Mouse (Mus musculus) myocyte (in vitro differentiated cells): ENCODE measurements around the gene Itm2c. TPM values are rescaled to one million over a fixed set of nuclear protein-coding genes. Genes with fewer than 3 reads are reported as not detected.

Experiments
- H3K27me3 ChIP-seq: one replicate; pipeline ENCODE4 v1.6.1; 2011; ENCODE audit not compliant: control insufficient read depth, insufficient read depth, insufficient read length
- H3K36me3 ChIP-seq: one replicate; pipeline ENCODE4 v1.6.1; 2011; ENCODE audit not compliant: control insufficient read depth, insufficient read depth
- H3K4me2 ChIP-seq: one replicate; pipeline ENCODE4 v1.6.1; 2011; ENCODE audit warnings: low read depth, control low read depth
- H3K4me3 ChIP-seq: one replicate; pipeline ENCODE4 v1.5.1; 2011; ENCODE audit warnings: mild to moderate bottlenecking, control low read depth, moderate library complexity
- H3K79me2 ChIP-seq: one replicate; pipeline ENCODE4 v1.6.1; 2011; ENCODE audit not compliant: control insufficient read depth, insufficient read depth
- H3ac ChIP-seq: one replicate; pipeline ENCODE4 v1.6.1; 2011; ENCODE audit not compliant: control insufficient read depth, insufficient read length
- CEBPB ChIP-seq: IDR thresholded peaks from 2 replicates; pipeline ENCODE4 v1.6.1; 2011; ENCODE audit warnings: mild to moderate bottlenecking, moderate library complexity; ENCODE audit not compliant: poor library complexity, insufficient read depth, severe bottlenecking
- E2F4 ChIP-seq: IDR thresholded peaks from one replicate; pipeline ENCODE4 v1.6.1; 2011; ENCODE audit warnings: mild to moderate bottlenecking, control low read depth, moderate library complexity; ENCODE audit not compliant: insufficient read depth
- MAX ChIP-seq: IDR thresholded peaks from one replicate; pipeline ENCODE4 v1.6.1; 2011; ENCODE audit warnings: low read depth, mild to moderate bottlenecking, control low read depth
- MYOD1 ChIP-seq, 3 experiments: IDR thresholded peaks; one replicate each; pipeline ENCODE4 v1.6.1; 2011; ENCODE audit warnings: control low read depth in 2 of 3, low read depth in 2 of 3, mild to moderate bottlenecking in 2 of 3, moderate library complexity in 1 of 3; ENCODE audit not compliant: insufficient read length in 2 of 3, control insufficient read depth in 1 of 3
- MYOG ChIP-seq, 3 experiments: IDR thresholded peaks; one replicate each; pipeline ENCODE4 v1.6.1; 2011; ENCODE audit warnings: control low read depth in 2 of 3, low read depth in 2 of 3, mild to moderate bottlenecking in 2 of 3; ENCODE audit not compliant: insufficient read length in 2 of 3, control insufficient read depth in 1 of 3, insufficient read depth in 1 of 3
- POLR2A ChIP-seq: IDR thresholded peaks from one replicate; pipeline ENCODE4 v1.6.1; 2011; ENCODE audit warnings: low read depth, mild to moderate bottlenecking, control low read depth, moderate library complexity; ENCODE audit not compliant: insufficient read length
- POLR2AphosphoS2 ChIP-seq: IDR thresholded peaks from one replicate; pipeline ENCODE4 v1.6.1; 2011; ENCODE audit warnings: low read depth, control low read depth; ENCODE audit not compliant: insufficient read length
- REST ChIP-seq: IDR thresholded peaks from one replicate; pipeline ENCODE4 v1.6.1; 2011; ENCODE audit warnings: mild to moderate bottlenecking, control low read depth, moderate library complexity; ENCODE audit not compliant: insufficient read depth, insufficient read length
- SRF ChIP-seq: IDR thresholded peaks from one replicate; pipeline ENCODE4 v1.6.1; 2011; ENCODE audit warnings: low read depth; ENCODE audit not compliant: control insufficient read depth, insufficient read length
- TCF12 ChIP-seq: IDR thresholded peaks from one replicate; pipeline ENCODE4 v1.6.1; 2011; ENCODE audit warnings: mild to moderate bottlenecking, control low read depth; ENCODE audit not compliant: poor library complexity, insufficient read depth, severe bottlenecking
- TCF3 ChIP-seq: IDR thresholded peaks from one replicate; pipeline ENCODE4 v1.6.1; 2011; ENCODE audit warnings: low read depth, control low read depth; ENCODE audit not compliant: insufficient read length
- USF1 ChIP-seq: IDR thresholded peaks from one replicate; pipeline ENCODE4 v1.6.1; 2011; ENCODE audit warnings: low read depth, mild to moderate bottlenecking, control low read depth, moderate library complexity
- polyA plus RNA-seq: library from polyadenylated mRNA; unstranded; fragments of >200 nt; fragmentation: generic; extraction: Trizol; gene quantifications from one replicate; pipeline ENCODE4 v1.2.1, GENCODE M21; 2012; ENCODE audit warnings: missing spikeins

Itm2c gene
- polyA plus RNA-seq, 1 experiment: 86.6 TPM

- Histone ChIP-seq H3ac (no peak overlapping the region), H3K4me2 (no peak overlapping the region), H3K4me3 (no peak overlapping the region), H3K27me3 (peaks cover 13% of the 10 kb centered on the region), H3K79me2 (no peaks in the 10 kb centered on the region), H3K36me3 (no peaks in the 10 kb centered on the region)
- no peak for TF ChIP-seq TCF12
- TF ChIP-seq MYOD1 (IDR thresholded peaks at IDR 0.05; ENCODE audit: control insufficient read depth in 1 of 3, insufficient read length in 2 of 3, low read depth in 2 of 3): no peak
- TF ChIP-seq REST: no peak
These were observed 37.1 kb downstream of the Itm2c start for GRCm38 (mm10) chr1:85931170-85931569.

GRCm38 (mm10) chr1:85933226-85933625 lies 39.1 kb downstream of the Itm2c start:
- H3K79me2 ChIP-seq: no peaks in the 10 kb centered on the region
- H3K4me3 ChIP-seq: no peak overlapping the region
- TF ChIP-seq MYOG (IDR thresholded peaks at IDR 0.05; ENCODE audit: control insufficient read depth in 1 of 3, insufficient read depth in 1 of 3, insufficient read length in 2 of 3, low read depth in 2 of 3) (no peak), TCF3 (no peak), POLR2A (no peak), POLR2AphosphoS2 (no peak), E2F4 (no peak), MYOD1 (IDR thresholded peaks at IDR 0.05; ENCODE audit: control insufficient read depth in 1 of 3, insufficient read length in 2 of 3, low read depth in 2 of 3) (no peak), REST (no peak), SRF (no peak), USF1 (no peak), CEBPB (no peak), MAX (no peak), TCF12 (no peak)
- no peak overlapping the region for H3ac ChIP-seq
- no peaks in the 10 kb centered on the region for H3K36me3 ChIP-seq
- H3K27me3 ChIP-seq: peaks cover 13% of the 10 kb centered on the region
- no peak overlapping the region for H3K4me2 ChIP-seq

- Histone ChIP-seq H3K79me2 (no peaks in the 10 kb centered on the region), H3K36me3 (no peaks in the 10 kb centered on the region), H3K27me3 (peaks cover 13% of the 10 kb centered on the region), H3K4me2 (peak overlapping the region; percentile 6), H3ac (no peak overlapping the region), H3K4me3 (no peak overlapping the region)
- TF ChIP-seq MYOG (IDR thresholded peaks at IDR 0.05; ENCODE audit: control insufficient read depth in 1 of 3, insufficient read depth in 1 of 3, insufficient read length in 2 of 3, low read depth in 2 of 3) (no peak), MYOD1 (IDR thresholded peaks at IDR 0.05; ENCODE audit: control insufficient read depth in 1 of 3, insufficient read length in 2 of 3, low read depth in 2 of 3) (no peak), REST (no peak), POLR2A (no peak), TCF3 (no peak), TCF12 (no peak), E2F4 (no peak), CEBPB (no peak), POLR2AphosphoS2 (no peak), USF1 (no peak), MAX (no peak), SRF (no peak)
These were observed 39.8 kb downstream of the Itm2c start for GRCm38 (mm10) chr1:85933631-85934465.

- Histone ChIP-seq H3K27me3 (peaks cover 10% of the 10 kb centered on the region), H3K36me3 (no peaks in the 10 kb centered on the region), H3K4me3 (no peak overlapping the region), H3ac (no peak overlapping the region), H3K4me2 (no peak overlapping the region), H3K79me2 (no peaks in the 10 kb centered on the region)
- TF ChIP-seq E2F4: no peak
- no peak for TF ChIP-seq MYOD1 (IDR thresholded peaks at IDR 0.05; ENCODE audit: control insufficient read depth in 1 of 3, insufficient read length in 2 of 3, low read depth in 2 of 3)
- no peak for TF ChIP-seq MYOG (IDR thresholded peaks at IDR 0.05; ENCODE audit: control insufficient read depth in 1 of 3, insufficient read depth in 1 of 3, insufficient read length in 2 of 3, low read depth in 2 of 3)
- no peak for TF ChIP-seq CEBPB
- TF ChIP-seq MAX: no peak
- TF ChIP-seq SRF: no peak
- no peak for TF ChIP-seq REST
- TF ChIP-seq TCF12: no peak
- TF ChIP-seq USF1: no peak
- no peak for TF ChIP-seq TCF3
- TF ChIP-seq POLR2A: no peak
- TF ChIP-seq POLR2AphosphoS2: no peak
These were observed 40.5 kb downstream of the Itm2c start for GRCm38 (mm10) chr1:85934560-85934959.
